10 mouse cellular contexts compared by ENCODE assay signal in genomic region chr11:20645521-20645920, GRCm38 (mm10).
"Had no signal": no experiment of that assay in that cellular context is flagged by ENCODE, and none has a peak within 500 bp of the region (broad histone marks: within the 10 kb centered on the region; RNA-seq: fewer than 3 reads in every experiment).

No protein-coding gene starts in this region.

- H3K9me3 ChIP-seq: intestine, embryonic 15.5 days; liver, embryonic 13.5 days; stomach, embryonic 15.5 days had no signal

- H3K27ac ChIP-seq: intestine, embryonic 15.5 days; limb, embryonic 12.5 days; liver, embryonic 13.5 days; stomach, embryonic 15.5 days had no signal

- DNase-seq: kidney, adult 18-20 months; layer of hippocampus, postnatal 36 days; liver; liver, embryonic 13.5 days; liver, postnatal 0 days; right cerebral cortex, postnatal 14 days; thymus, postnatal 4 days had no signal

- H3K27me3 ChIP-seq: intestine, embryonic 15.5 days; limb, embryonic 12.5 days; liver, embryonic 13.5 days; stomach, embryonic 15.5 days had no signal

- ATAC-seq: intestine, embryonic 15.5 days; liver, postnatal 0 days had no signal

- H3K4me3 ChIP-seq: intestine, embryonic 15.5 days; limb, embryonic 12.5 days; liver, embryonic 13.5 days; stomach, embryonic 15.5 days had no signal

- H3K4me2 ChIP-seq: intestine, embryonic 15.5 days; limb, embryonic 12.5 days; liver, embryonic 13.5 days; stomach, embryonic 15.5 days had no signal

- H3K9ac ChIP-seq: intestine, embryonic 15.5 days; limb, embryonic 12.5 days; liver, embryonic 13.5 days; liver, postnatal 0 days; stomach, embryonic 15.5 days had no signal
